Mouse (Mus musculus) brain, embryonic 14.5 days (tissue): Measurements from ENCODE around the gene Olfr765.

Experiments
- CTCF ChIP-seq: fragments of 200-500 bp; IDR thresholded peaks from 2 replicates; pipeline ENCODE4 v1.5.1; 2012; ENCODE audit warnings: inconsistent platforms, mild to moderate bottlenecking, moderate library complexity, borderline replicate concordance; ENCODE audit not compliant: insufficient read depth, insufficient read length; ENCODE audit errors: extremely low read depth
- POLR2A ChIP-seq: fragments of 200-500 bp; IDR thresholded peaks from 2 replicates; pipeline ENCODE4 v1.6.1; 2012; ENCODE audit warnings: mild to moderate bottlenecking, inconsistent platforms, borderline replicate concordance; ENCODE audit not compliant: poor library complexity, insufficient read depth, insufficient read length, severe bottlenecking; ENCODE audit errors: extremely low read depth

GRCm38 (mm10) chr10:129028343-129028742 lies 21.5 kb downstream of the Olfr765 start:
- no peak for TF ChIP-seq POLR2A
- TF ChIP-seq CTCF = no peak
